Comparison of ENCODE assay signal across 20 mouse cellular contexts in the genomic region with DNA sequence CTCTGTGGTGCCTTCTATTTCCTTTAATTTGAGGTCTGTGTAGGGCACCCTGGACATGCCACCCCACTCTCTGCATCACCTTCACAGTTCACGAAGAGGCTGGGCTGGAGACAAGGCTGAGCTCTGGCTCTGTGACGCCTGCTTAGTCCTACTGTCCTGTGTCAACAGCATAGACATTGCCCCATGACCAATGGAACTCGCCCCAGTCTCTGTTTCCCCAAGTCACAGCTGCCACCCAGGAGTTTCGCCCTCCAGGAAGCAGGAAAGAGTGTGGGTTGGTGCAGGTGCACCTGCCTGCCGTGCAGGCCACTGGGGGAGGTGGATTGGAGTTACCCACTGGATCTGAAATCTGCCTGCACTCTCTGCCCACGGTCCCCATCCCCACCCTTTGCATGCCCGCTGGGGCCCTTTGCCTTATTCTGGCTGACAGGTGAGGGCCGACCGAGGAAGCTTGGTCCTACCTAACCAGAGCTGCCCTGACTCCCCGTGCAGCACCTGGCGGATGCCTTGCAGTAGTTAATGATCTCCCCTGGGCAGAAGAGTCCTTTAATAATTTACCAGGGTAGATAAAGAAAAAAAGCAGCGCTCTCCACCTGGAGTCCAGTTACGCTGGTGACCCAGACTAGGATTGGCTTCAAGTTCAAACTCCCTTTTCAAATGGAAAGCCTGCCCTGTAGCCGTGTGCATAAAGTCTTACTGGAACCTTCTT. TPM values are rescaled to one million over a fixed set of nuclear protein-coding genes. Genes with fewer than 3 reads are reported as not detected.
DNase-seq lines count a peak whose midpoint lies in the region; ATAC-seq and TF ChIP-seq lines count a peak whose summit lies in the region.
"Had no signal": no experiment of that assay in that cellular context is flagged by ENCODE, and none has a peak within 500 bp of the region (broad histone marks: within the 10 kb centered on the region; RNA-seq: fewer than 3 reads in every experiment).

No protein-coding gene starts in this region.

- peak overlapping the region; percentile 22 for H3K27ac ChIP-seq in liver, adult 2 months (replicated peaks; ENCODE audit: insufficient read depth, low read depth, low read length)
- peak overlapping the region; percentile 75 for H3K27ac ChIP-seq in kidney, embryonic 15.5 days
- no peak overlapping the region for H3K27ac ChIP-seq in liver, embryonic 12.5 days
- H3K27ac ChIP-seq in stomach, embryonic 16.5 days (ENCODE audit: low read length) = peak overlapping the region; percentile 64; the same call in 1 of the 2 replicates
- H3K27ac ChIP-seq: embryonic facial prominence, embryonic 13.5 days; heart, embryonic 13.5 days; lung, embryonic 15.5 days; neural tube, embryonic 12.5 days had no signal

- no peak overlapping the region for H3K4me2 ChIP-seq in kidney, embryonic 15.5 days
- no peak overlapping the region for H3K4me2 ChIP-seq in liver, embryonic 12.5 days
- peak overlapping the region; percentile 16; the same call in 1 of the 2 replicates for H3K4me2 ChIP-seq in stomach, embryonic 16.5 days (ENCODE audit: low read depth, low read length)
- H3K4me2 ChIP-seq: embryonic facial prominence, embryonic 13.5 days; heart, embryonic 13.5 days; lung, embryonic 15.5 days; neural tube, embryonic 12.5 days had no signal

- H3K79me2 ChIP-seq in liver, adult 2 months (ENCODE audit: control insufficient read depth, insufficient read depth, low read length) = no peaks in the 10 kb centered on the region

- peak overlapping the region; percentile 9; the same call in 1 of the 2 replicates for H3K4me3 ChIP-seq in liver, adult 2 months (ENCODE audit: insufficient read depth, low read depth, low read length)
- no peak overlapping the region for H3K4me3 ChIP-seq in kidney, embryonic 15.5 days (replicated peaks)
- no peak overlapping the region for H3K4me3 ChIP-seq in liver, embryonic 12.5 days
- H3K4me3 ChIP-seq in stomach, embryonic 16.5 days (replicated peaks; ENCODE audit: low read length) = no peak overlapping the region
- H3K4me3 ChIP-seq: embryonic facial prominence, embryonic 13.5 days; forebrain, embryonic 10.5 days; heart, embryonic 13.5 days; lung, embryonic 15.5 days; megakaryocyte, embryonic 14.5 days; neural tube, embryonic 12.5 days had no signal

- 23% methylated on average over 14 of the region's 14 CpGs for WGBS in liver, adult 2 months
- 60% methylated on average over 14 of the region's 14 CpGs for WGBS in kidney, embryonic 15.5 days
- WGBS in liver, embryonic 12.5 days (ENCODE audit: insufficient replicate concordance) = 67% methylated on average over 14 of the region's 14 CpGs
- WGBS in stomach, embryonic 16.5 days = 64% methylated on average over 14 of the region's 14 CpGs

- DNase-seq in liver, adult 2 months (ENCODE audit: extremely low read depth, low read depth, low spot score) = peak; percentile 93
- no peak for DNase-seq in liver
- no peak for DNase-seq in spleen, adult 18-20 months
- DNase-seq in Muller cell, postnatal 12 days (ENCODE audit: inconsistent ontology term) = no peak
- DNase-seq: cerebellum, adult 2 months; heart, postnatal 4 days; left cerebral cortex, postnatal 4 days; thymus, postnatal 4 days had no signal

- peaks cover 8% of the 10 kb centered on the region for H3K4me1 ChIP-seq in liver, adult 2 months (ENCODE audit: control insufficient read depth, insufficient read depth, low read length)
- H3K4me1 ChIP-seq in kidney, embryonic 15.5 days = peaks cover 35% of the 10 kb centered on the region
- H3K4me1 ChIP-seq in liver, embryonic 12.5 days = no peaks in the 10 kb centered on the region
- H3K4me1 ChIP-seq in stomach, embryonic 16.5 days (ENCODE audit: control insufficient read depth, insufficient read depth, low read length) = peaks cover 9% of the 10 kb centered on the region
- H3K4me1 ChIP-seq: megakaryocyte, embryonic 14.5 days had no signal

- no peak for TF ChIP-seq POLR2A in liver, adult 2 months (IDR thresholded peaks at IDR 0.05; ENCODE audit: extremely low read depth, insufficient read depth, low read length)

- H3K9ac ChIP-seq in liver, adult 2 months (ENCODE audit: low read depth, low read length) = 0 out of 2 replicates have a peak overlapping the region, but pooled peaks have one; percentile 2
- H3K9ac ChIP-seq in kidney, embryonic 15.5 days = no peak overlapping the region
- H3K9ac ChIP-seq in liver, embryonic 12.5 days = no peak overlapping the region
- no peak overlapping the region for H3K9ac ChIP-seq in stomach, embryonic 16.5 days (ENCODE audit: low read length)
- H3K9ac ChIP-seq: embryonic facial prominence, embryonic 13.5 days; heart, embryonic 13.5 days; lung, embryonic 15.5 days; neural tube, embryonic 12.5 days had no signal

- no peaks in the 10 kb centered on the region for H3K36me3 ChIP-seq in liver, adult 2 months (ENCODE audit: control insufficient read depth, insufficient read depth, low read length)
- no peaks in the 10 kb centered on the region for H3K36me3 ChIP-seq in kidney, embryonic 15.5 days
- H3K36me3 ChIP-seq in liver, embryonic 12.5 days = no peaks in the 10 kb centered on the region
- no peaks in the 10 kb centered on the region for H3K36me3 ChIP-seq in stomach, embryonic 16.5 days (ENCODE audit: control insufficient read depth, insufficient read depth, low read length)
- H3K36me3 ChIP-seq: embryonic facial prominence, embryonic 13.5 days; forebrain, embryonic 10.5 days; heart, embryonic 13.5 days; lung, embryonic 15.5 days; neural tube, embryonic 12.5 days had no signal

- no peaks in the 10 kb centered on the region for H3K27me3 ChIP-seq in liver, adult 2 months (ENCODE audit: control insufficient read depth, insufficient read depth, low read length)
- 0 out of 2 replicates have a peak, but pooled peaks cover 4% of the 10 kb centered on the region for H3K27me3 ChIP-seq in kidney, embryonic 15.5 days
- peaks cover 8% of the 10 kb centered on the region; the same call in 1 of the 2 replicates for H3K27me3 ChIP-seq in liver, embryonic 12.5 days (replicated peaks)
- H3K27me3 ChIP-seq in stomach, embryonic 16.5 days (ENCODE audit: control insufficient read depth, insufficient read depth, low read length) = no peaks in the 10 kb centered on the region
- H3K27me3 ChIP-seq: CH12.LX; lung, embryonic 15.5 days; neural tube, embryonic 12.5 days had no signal

- H3K9me3 ChIP-seq in kidney, embryonic 15.5 days (replicated peaks) = no peaks in the 10 kb centered on the region
- no peaks in the 10 kb centered on the region for H3K9me3 ChIP-seq in liver, embryonic 12.5 days (replicated peaks)
- H3K9me3 ChIP-seq in stomach, embryonic 16.5 days (replicated peaks; ENCODE audit: control insufficient read depth, low read length) = no peaks in the 10 kb centered on the region
- H3K9me3 ChIP-seq: embryonic facial prominence, embryonic 13.5 days; forebrain, embryonic 10.5 days; heart, embryonic 13.5 days; lung, embryonic 15.5 days; neural tube, embryonic 12.5 days had no signal

- ATAC-seq in kidney, embryonic 15.5 days (replicated peaks; ENCODE audit: low FRiP score) = peak; percentile 86
- peak; percentile 60 for ATAC-seq in liver, embryonic 12.5 days
- ATAC-seq in stomach, embryonic 16.5 days (ENCODE audit: insufficient read depth, low FRiP score) = peak; percentile 80
- ATAC-seq in activated CD4-positive, CD25-positive, alpha-beta regulatory T cell, adult 4 months = no peak

- peak; percentile 14; the same call in 1 of the 2 replicates for TF ChIP-seq CTCF in liver, adult 2 months (IDR thresholded peaks at IDR 0.05; ENCODE audit: low read depth, low read length)

RNA-seq across cellular contexts. Expression of a gene that starts 15.6 kb away (rescaled TPM):
- total RNA-seq in liver, adult 2 months (2014; rRNA removed) = 4.5 and 4.6 TPM in 2 replicates
- polyA plus RNA-seq in liver, adult 2 months (2012; rRNA removed) = 6.0 and 7.6 TPM in 2 replicates
- polyA plus RNA-seq in kidney, embryonic 15.5 days (2015; fragmentation: Nextera tagmentation; extraction: Ambion mirVana) = 67.7 and 68.6 TPM in 2 replicates
- polyA plus RNA-seq in liver, embryonic 12.5 days (2016; fragmentation: Nextera tagmentation; extraction: Ambion mirVana) = 11.1 and 11.3 TPM in 2 replicates
- polyA plus RNA-seq in stomach, embryonic 16.5 days (2015; fragmentation: Nextera tagmentation; extraction: Ambion mirVana) = 50.4 and 52.6 TPM in 2 replicates
- polyA plus RNA-seq in activated CD4-positive, CD25-positive, alpha-beta regulatory T cell, adult 4 months (2017; shearing (Covaris generic)) = not detected
- total RNA-seq: CH12.LX; granulocyte monocyte progenitor cell, adult 5-6 weeks had no signal

RNA-seq across cellular contexts. Expression of a gene that starts 58.2 kb away (rescaled TPM):
- 3.9 and 4.9 TPM in 2 replicates for total RNA-seq in liver, adult 2 months (2014; rRNA removed)
- polyA plus RNA-seq in liver, adult 2 months (2012; rRNA removed) = 1.6 and 1.8 TPM in 2 replicates
- polyA plus RNA-seq in kidney, embryonic 15.5 days (2015; fragmentation: Nextera tagmentation; extraction: Ambion mirVana) = 36.4 and 37.2 TPM in 2 replicates
- 25.7 and 26.1 TPM in 2 replicates for polyA plus RNA-seq in liver, embryonic 12.5 days (2016; fragmentation: Nextera tagmentation; extraction: Ambion mirVana)
- 24.3 and 27.3 TPM in 2 replicates for polyA plus RNA-seq in stomach, embryonic 16.5 days (2015; fragmentation: Nextera tagmentation; extraction: Ambion mirVana)
- 10 to 100 TPM; 30.0 to 32.6 TPM for polyA plus RNA-seq in activated CD4-positive, CD25-positive, alpha-beta regulatory T cell, adult 4 months (2017; shearing (Covaris generic))
